Mouse (Mus musculus): ENCODE measurements around the gene Cnnm3.

- TF ChIP-seq EP300 (IDR thresholded peaks at IDR 0.05; ENCODE audit: insufficient read depth, low read depth, low read length) (no peak), CTCF (IDR thresholded peaks at IDR 0.05) (no peak), POLR2A (IDR thresholded peaks at IDR 0.05; ENCODE audit: insufficient read depth, low read depth, low read length) (no peak)
These were observed 27.1 kb downstream of the Cnnm3 start for GRCm38 (mm10) chr1:36538727-36539126.
